Mouse (Mus musculus) bone marrow macrophage, adult 2 months (primary cell): ENCODE results near the gene Trpm8.

ENCODE experiments used
- CTCF ChIP-seq: IDR thresholded peaks from 2 replicates; pipeline ENCODE4 v1.5.1; 2012; ENCODE audit warnings: low read depth, mild to moderate bottlenecking, low read length, moderate library complexity
- POLR2A ChIP-seq: IDR thresholded peaks from 2 replicates; pipeline ENCODE4 v1.6.1; 2012; ENCODE audit warnings: mild to moderate bottlenecking, low read depth, low read length, borderline replicate concordance

GRCm38 (mm10) chr1:88299529-88299945 is 22.1 kb downstream of the Trpm8 start:
- TF ChIP-seq CTCF, result no peak
- TF ChIP-seq POLR2A, result no peak
